Mouse (Mus musculus) E14TG2a.4 (cell line): ENCODE measurements at regions not wholly inside any gene's neighbourhood (a gene's known extent, or its start where the extent isn't known, plus 50 kb on each side); places are given as distances from the start of the nearest gene placed in this dataset.

Experiments used
- CTCF ChIP-seq: conservative IDR thresholded peaks from 2 replicates; pipeline ENCODE4 v1.5.1; 2014; ENCODE audit warnings: low read length
- NANOG ChIP-seq: IDR thresholded peaks from 2 replicates; pipeline ENCODE4 v1.6.1; 2014; ENCODE audit warnings: borderline replicate concordance, low read length, mixed read lengths

- TF ChIP-seq CTCF (no peak), NANOG (no peak)
Observed at GRCm38 (mm10) chr1:42474197-42474596, 221.4 kb upstream of the Pou3f3 start.
